Mouse (Mus musculus) c-Kit-negative CD71-positive TER-119-positive erythroid progenitor cells, embryonic 14.5 days (primary cell): Measurements from ENCODE around the gene Ugt1a5.
"Not testable (repeated sequence)": the region's sequence is repeated elsewhere in the genome, so short reads cannot be mapped to it uniquely, and the experiment has no call there.

ENCODE experiments used
- DNase-seq: peaks from one replicate; pipeline ENCODE4 v3.0.0-alpha.2; 2013; ENCODE audit warnings: low read depth, low spot score

Ugt1a5 gene

DNA sequence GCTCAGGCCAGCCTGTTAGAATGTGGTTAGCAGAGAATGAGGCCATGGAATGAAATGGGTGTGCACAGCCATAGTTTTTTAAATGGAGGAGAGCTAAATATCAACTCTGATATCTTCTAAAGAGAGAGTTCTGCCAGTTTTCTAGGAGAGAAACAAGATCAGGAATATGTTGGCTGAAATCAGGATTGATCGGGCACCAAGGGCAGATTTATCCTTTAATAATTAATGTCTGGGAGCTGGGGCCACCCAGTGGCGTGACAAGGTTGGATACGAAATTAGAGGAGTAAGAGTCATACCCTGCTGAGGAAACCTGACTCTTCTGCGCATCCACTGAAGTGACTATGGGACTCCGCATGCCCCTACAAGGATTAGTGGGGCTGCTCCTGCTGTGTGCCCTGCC, at the start of gene Ugt1a5:
Gene Ugt1a5, plus strand, starts transcription at position 302 of the 400 bp plus-strand sequence.
- no peak for DNase-seq

DNA sequence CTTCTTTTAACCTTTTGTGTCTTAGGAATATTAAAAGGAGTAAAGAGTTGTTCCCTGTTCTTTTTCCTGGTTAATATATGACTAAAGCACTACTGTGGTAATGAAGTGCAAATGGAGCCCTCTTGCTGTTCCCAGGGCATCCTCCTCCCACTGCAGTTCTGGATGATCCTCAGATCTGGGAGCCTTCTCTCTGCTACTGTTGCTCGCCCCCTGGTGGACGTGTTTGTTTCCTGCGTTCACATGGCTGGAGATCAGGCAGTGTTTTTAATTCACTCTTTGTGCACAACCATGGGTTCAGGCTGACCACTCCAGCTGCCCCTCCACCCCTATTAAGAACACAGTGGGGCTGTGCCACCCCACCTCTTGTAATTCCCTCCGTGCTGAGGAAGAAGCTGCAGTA, 45.3 kb upstream of the Ugt1a5 start:
- not testable (repeated sequence) for DNase-seq

DNA sequence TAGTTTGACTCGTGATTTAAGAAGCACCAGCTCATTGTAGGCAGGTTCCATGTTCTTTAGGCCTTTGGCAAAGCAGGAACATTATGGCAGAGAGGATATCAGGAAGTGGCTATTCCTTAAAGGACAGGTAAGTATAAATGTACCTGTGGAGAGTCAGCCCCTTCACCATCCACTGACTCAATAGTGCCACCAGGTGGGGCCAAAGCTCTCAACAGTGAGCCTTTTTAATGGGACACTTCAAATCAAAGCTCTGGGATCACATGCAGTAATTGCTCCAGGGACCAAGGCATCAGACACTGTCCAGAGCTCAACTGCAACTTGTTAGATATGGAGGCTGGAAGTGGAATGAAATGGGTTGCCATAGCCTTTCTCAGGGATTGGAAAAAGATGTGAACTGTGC, 44.3 kb upstream of the Ugt1a5 start:
- DNase-seq: not testable (repeated sequence)

DNA sequence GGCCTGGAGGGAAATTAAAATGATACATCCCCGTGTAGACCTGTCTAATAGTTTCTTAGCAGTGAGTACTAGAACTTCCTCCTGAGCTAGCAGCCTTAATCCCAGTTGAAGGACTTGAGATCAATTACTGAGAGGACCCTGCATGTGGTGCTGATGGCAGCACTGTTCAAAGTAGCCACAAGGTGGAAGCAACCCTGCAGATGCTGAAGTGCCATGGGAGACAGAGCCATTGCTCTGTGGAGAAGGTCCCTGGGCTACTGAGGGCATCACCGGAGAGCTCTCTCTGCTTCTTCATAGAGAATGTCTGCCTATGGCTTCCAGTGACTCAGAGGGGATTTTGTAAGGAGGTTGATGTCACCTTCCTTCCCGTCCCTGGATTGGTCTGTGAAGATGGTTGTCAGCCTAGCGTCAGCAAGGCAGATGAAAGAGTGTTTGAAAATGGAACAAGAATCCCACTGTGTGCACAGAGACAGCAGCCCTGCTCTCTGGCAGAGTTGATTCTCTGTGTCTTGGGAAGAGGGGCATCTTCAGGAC, 39.9 kb upstream of the Ugt1a5 start:
- not testable (repeated sequence) for DNase-seq

DNA sequence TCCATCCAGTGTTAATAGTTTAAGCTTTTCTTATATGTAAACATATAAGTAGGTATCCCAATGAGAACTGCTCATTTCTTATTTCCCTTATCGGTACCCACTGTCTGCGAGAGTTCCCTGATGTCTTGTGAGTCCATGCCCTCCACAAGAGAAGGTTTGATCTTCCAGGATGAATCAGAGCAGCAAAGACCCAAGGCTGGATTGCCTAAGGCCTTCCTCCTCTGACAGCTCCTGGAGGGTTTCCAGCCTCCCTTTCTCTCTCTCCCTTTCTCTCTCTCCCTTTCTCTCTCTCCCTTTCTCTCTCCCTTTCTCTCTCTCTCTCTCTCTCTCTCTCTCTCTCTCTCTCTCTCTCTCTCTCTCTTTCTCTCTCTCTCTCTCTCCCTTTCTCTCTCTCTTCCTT, 36.7 kb upstream of the Ugt1a5 start:
- DNase-seq: not testable (repeated sequence)

GRCm38 (mm10) chr1:88130223-88130622, 35.6 kb upstream of the Ugt1a5 start:
- DNase-seq: not testable (repeated sequence)

DNA sequence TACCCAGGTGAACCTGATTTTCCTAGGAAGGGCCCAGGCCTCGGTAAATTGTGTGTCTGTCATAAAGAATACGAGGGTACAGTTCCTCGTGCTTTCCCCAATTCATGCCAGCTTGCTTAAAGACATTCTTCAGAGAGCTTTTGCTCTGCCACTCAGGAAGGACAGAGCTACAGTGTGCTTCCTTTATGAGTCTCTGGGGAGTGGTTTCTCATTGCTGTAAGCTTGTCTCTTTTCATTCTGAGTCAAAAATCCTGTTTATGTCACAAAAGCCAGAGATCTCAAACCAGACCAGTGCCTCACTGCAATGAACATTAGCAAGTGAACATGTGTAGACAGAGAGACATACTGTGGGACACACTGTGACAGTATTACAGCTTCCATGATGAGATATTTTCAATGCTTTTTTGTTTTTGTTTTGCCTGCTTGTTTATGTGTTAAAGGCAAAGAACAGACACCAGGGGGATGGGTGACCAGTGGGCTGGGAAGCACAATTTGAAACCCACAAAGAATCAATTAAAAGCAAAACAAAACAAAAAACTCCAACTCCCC, 31.8 kb upstream of the Ugt1a5 start:
- DNase-seq: no peak

GRCm38 (mm10) chr1:88134457-88135011, 31.3 kb upstream of the Ugt1a5 start, which contains the start of gene Ugt1a6a:
Gene Ugt1a6a, plus strand, starts transcription at chr1:88134809.
- DNase-seq: not testable (repeated sequence)

- DNase-seq: not testable (repeated sequence)
Observed at GRCm38 (mm10) chr1:88135229-88135904, 30.4 kb upstream of the Ugt1a5 start.

- no peak for DNase-seq
Observed at GRCm38 (mm10) chr1:88136646-88137045, 29.2 kb upstream of the Ugt1a5 start.

DNA sequence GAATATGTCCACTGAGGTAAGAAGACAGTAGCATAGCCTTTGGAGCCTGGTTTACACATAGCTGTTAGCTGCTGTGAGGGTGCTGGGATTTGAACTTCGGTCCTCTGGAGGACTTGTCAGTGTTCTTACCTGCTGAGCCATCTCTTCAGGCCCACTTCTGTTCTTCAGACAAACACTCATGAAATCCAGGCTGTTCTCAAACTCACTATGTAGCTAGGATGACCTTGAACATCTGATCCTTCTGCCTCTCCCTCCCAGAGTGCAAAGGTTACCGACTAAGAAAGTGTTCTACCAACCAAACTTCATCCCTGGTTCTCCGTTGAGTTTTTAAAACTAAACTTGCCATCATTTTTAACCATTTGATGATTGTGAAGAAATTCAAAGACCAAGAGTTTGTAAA, 28.5 kb upstream of the Ugt1a5 start:
- no peak for DNase-seq

- no peak for DNase-seq
Observed at GRCm38 (mm10) chr1:88138145-88138544, 27.7 kb upstream of the Ugt1a5 start.

- DNase-seq: not testable (repeated sequence)
Observed at GRCm38 (mm10) chr1:88140492-88140891, 25.3 kb upstream of the Ugt1a5 start.

GRCm38 (mm10) chr1:88143966-88144675, 21.7 kb upstream of the Ugt1a5 start:
- DNase-seq: peak; percentile 11

- not testable (repeated sequence) for DNase-seq
Observed at GRCm38 (mm10) chr1:88145278-88145677, 20.5 kb upstream of the Ugt1a5 start.

DNA sequence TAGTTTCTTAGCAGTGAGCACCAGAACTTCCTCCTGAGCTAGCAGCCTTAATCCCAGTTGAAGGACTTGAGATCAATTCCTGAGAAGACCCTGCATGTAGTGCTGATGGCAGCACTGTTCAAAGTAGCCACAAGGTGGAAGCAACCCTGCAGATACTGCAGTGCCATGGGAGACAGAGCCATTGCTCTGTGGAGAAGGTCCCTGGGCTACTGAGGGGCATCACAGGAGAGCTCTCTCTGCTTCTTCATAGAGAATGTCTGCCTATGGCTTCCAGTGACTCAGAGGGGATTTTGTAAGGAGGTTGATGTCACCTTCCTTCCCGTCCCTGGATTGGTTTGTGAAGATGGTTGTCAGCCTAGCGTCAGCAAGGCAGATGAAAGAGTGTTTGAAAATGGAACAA, 15.7 kb upstream of the Ugt1a5 start:
- DNase-seq: not testable (repeated sequence)

- no peak for DNase-seq
Observed at GRCm38 (mm10) chr1:88158430-88158829, 7.4 kb upstream of the Ugt1a5 start.

- not testable (repeated sequence) for DNase-seq
Observed at GRCm38 (mm10) chr1:88172190-88172589, 6.4 kb downstream of the Ugt1a5 start.

- DNase-seq: no peak
Observed at GRCm38 (mm10) chr1:88179657-88180056, 13.8 kb downstream of the Ugt1a5 start.

DNA sequence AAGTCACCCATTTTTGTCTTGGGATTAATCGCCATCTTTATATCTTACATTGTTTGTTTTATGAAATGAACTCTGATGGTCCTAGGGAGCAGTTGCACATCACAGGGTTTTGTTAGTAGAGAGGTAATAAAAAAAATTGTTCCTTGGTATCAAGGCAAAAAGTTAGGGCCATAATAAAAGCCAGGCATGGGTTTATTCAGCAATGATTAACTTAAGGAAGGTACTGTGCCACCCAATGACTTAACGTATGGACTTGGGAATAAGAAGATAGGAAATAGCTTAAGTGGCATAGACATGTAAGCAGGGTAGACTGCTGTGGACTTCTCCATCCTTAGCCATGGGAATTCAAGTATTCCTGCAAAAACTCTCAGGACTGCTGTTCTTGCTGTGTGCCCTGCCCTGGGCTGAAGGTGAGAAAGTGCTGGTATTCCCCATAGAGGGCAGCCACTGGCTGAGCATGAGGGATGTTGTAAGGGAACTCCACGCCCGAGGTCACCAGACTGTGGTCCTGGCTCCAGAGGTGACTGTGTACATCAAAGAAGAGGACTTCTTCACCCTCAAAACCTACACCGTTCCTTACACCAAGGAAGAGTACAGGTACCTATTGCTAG, 20.6 kb downstream of the Ugt1a5 start:
- DNase-seq: no peak

GRCm38 (mm10) chr1:88192136-88192535, 26.3 kb downstream of the Ugt1a5 start:
- DNase-seq: no peak

- DNase-seq: no peak
Observed at GRCm38 (mm10) chr1:88195687-88196086, 29.9 kb downstream of the Ugt1a5 start.
